Mouse (Mus musculus) CH12.LX (cell line): ENCODE measurements around the gene Naxe. TPM values are rescaled to one million over a fixed set of nuclear protein-coding genes. Genes with fewer than 3 reads are reported as not detected.

ENCODE experiments used
- DNase-seq: peaks from one replicate; pipeline ENCODE4 v3.0.0-alpha.2; 2013; ENCODE audit errors: extremely low read depth
- H3K27ac ChIP-seq: 2 replicates; pipeline ENCODE4 v1.5.1; 2012; ENCODE audit warnings: low read depth, mild to moderate bottlenecking, control low read depth, moderate library complexity; ENCODE audit not compliant: insufficient read depth
- H3K27me3 ChIP-seq: replicated peaks from 2 replicates; pipeline ENCODE3; 2012; ENCODE audit warnings: inconsistent platforms
- H3K36me3 ChIP-seq, 2 experiments: replicated peaks in 1 of 2; 2 replicates each; pipeline versions ENCODE3 to v1.6.1; 2012; ENCODE audit warnings: inconsistent platforms in 1 of 2, low read length in 1 of 2, mild to moderate bottlenecking in 1 of 2, mixed read lengths in 1 of 2, moderate library complexity in 1 of 2; ENCODE audit not compliant: control insufficient read depth in 1 of 2, insufficient read depth in 1 of 2
- H3K4me1 ChIP-seq, 2 experiments: 2 replicates each; pipeline ENCODE4 v1.6.1; 2012; ENCODE audit warnings: inconsistent platforms in 1 of 2, moderate library complexity in 1 of 2; ENCODE audit not compliant: insufficient read depth in 2 of 2, control insufficient read depth in 1 of 2
- H3K4me2 ChIP-seq: 2 replicates; pipeline ENCODE4 v1.6.1; 2012; ENCODE audit warnings: low read depth, mild to moderate bottlenecking, control low read depth; ENCODE audit not compliant: poor library complexity, insufficient read depth, severe bottlenecking
- H3K4me3 ChIP-seq, 3 experiments: fragments of 150-350 bp in 1 of 3; sonication (generic) in 1 of 3; replicated peaks in 1 of 3; 2 replicates each; pipeline versions ENCODE3 to v1.5.1; 2011 to 2012; ENCODE audit warnings: low read depth in 2 of 3, low read length in 2 of 3, mild to moderate bottlenecking in 2 of 3, moderate library complexity in 2 of 3, control low read depth in 1 of 3, improper control_type of control experiment in 1 of 3, inconsistent platforms in 1 of 3, mixed read lengths in 1 of 3; ENCODE audit not compliant: poor library complexity in 1 of 3
- H3K79me2 ChIP-seq: replicated peaks from 2 replicates; pipeline ENCODE4 v1.6.1; 2012; ENCODE audit warnings: mild to moderate bottlenecking, moderate library complexity; ENCODE audit not compliant: control insufficient read depth, poor library complexity, insufficient read depth, severe bottlenecking; ENCODE audit errors: extremely low read depth
- H3K9ac ChIP-seq: 2 replicates; pipeline ENCODE4 v1.6.1; 2012; ENCODE audit warnings: low read depth, mild to moderate bottlenecking, control low read depth, moderate library complexity; ENCODE audit not compliant: insufficient read depth
- H3K9me3 ChIP-seq: replicated peaks from 2 replicates; pipeline ENCODE3; 2012; ENCODE audit warnings: low read length, inconsistent platforms, mixed read lengths
- BHLHE40 ChIP-seq: IDR thresholded peaks from 2 replicates; pipeline ENCODE4 v1.6.1; 2011; ENCODE audit warnings: mild to moderate bottlenecking, low read depth, low read length, improper control_type of control experiment
- CHD1 ChIP-seq: IDR thresholded peaks from 2 replicates; pipeline ENCODE4 v1.6.1; 2012; ENCODE audit warnings: low read depth, low read length, improper control_type of control experiment, inconsistent platforms
- CHD2 ChIP-seq: IDR thresholded peaks from 2 replicates; pipeline ENCODE4 v1.6.1; 2011; ENCODE audit warnings: low read length, improper control_type of control experiment
- CTCF ChIP-seq, 2 experiments: IDR thresholded peaks in 1 of 2; conservative IDR thresholded peaks in 1 of 2; 2 replicates each; pipeline ENCODE4 v1.5.1; 2011 to 2012; ENCODE audit warnings: low read depth in 2 of 2, low read length in 2 of 2, improper control_type of control experiment in 1 of 2, inconsistent platforms in 1 of 2, mild to moderate bottlenecking in 1 of 2, moderate library complexity in 1 of 2
- ELF1 ChIP-seq: IDR thresholded peaks from 2 replicates; pipeline ENCODE4 v1.6.1; 2014; ENCODE audit warnings: low read depth, mild to moderate bottlenecking, inconsistent platforms, low read length, improper control_type of control experiment
- EP300 ChIP-seq: IDR thresholded peaks from 2 replicates; pipeline ENCODE4 v1.6.1; 2011; ENCODE audit warnings: low read length, improper control_type of control experiment
- ETS1 ChIP-seq: conservative IDR thresholded peaks from 2 replicates; pipeline ENCODE4 v1.6.1; 2012; ENCODE audit warnings: low read depth, mild to moderate bottlenecking, inconsistent platforms, low read length, improper control_type of control experiment, moderate library complexity
- GABPA ChIP-seq: IDR thresholded peaks from 2 replicates; pipeline ENCODE4 v1.6.1; 2012; ENCODE audit warnings: low read depth, low read length, improper control_type of control experiment, inconsistent platforms; ENCODE audit not compliant: insufficient replicate concordance
- HCFC1 ChIP-seq: IDR thresholded peaks from 2 replicates; pipeline ENCODE4 v1.6.1; 2012; ENCODE audit warnings: low read depth, mild to moderate bottlenecking, inconsistent platforms, low read length, improper control_type of control experiment
- IRF4 ChIP-seq: IDR thresholded peaks from 2 replicates; pipeline ENCODE4 v1.6.1; 2014; ENCODE audit warnings: low read depth, mild to moderate bottlenecking, inconsistent platforms, low read length, improper control_type of control experiment
- JUN ChIP-seq: IDR thresholded peaks from 2 replicates; pipeline ENCODE4 v1.6.1; 2011; ENCODE audit warnings: low read depth, mild to moderate bottlenecking, low read length, improper control_type of control experiment, moderate library complexity; ENCODE audit not compliant: insufficient read depth
- MAX ChIP-seq: IDR thresholded peaks from 2 replicates; pipeline ENCODE4 v1.6.1; 2011; ENCODE audit warnings: low read length, improper control_type of control experiment
- MAZ ChIP-seq: IDR thresholded peaks from 2 replicates; pipeline ENCODE4 v1.6.1; 2012; ENCODE audit warnings: low read depth, mild to moderate bottlenecking, inconsistent platforms, low read length, improper control_type of control experiment, moderate library complexity
- MEF2A ChIP-seq: IDR thresholded peaks from 2 replicates; pipeline ENCODE4 v1.6.1; 2014; ENCODE audit warnings: low read depth, mild to moderate bottlenecking, inconsistent platforms, low read length, improper control_type of control experiment, borderline replicate concordance
- NELFE ChIP-seq: IDR thresholded peaks from 2 replicates; pipeline ENCODE4 v1.6.1; 2011; ENCODE audit warnings: low read depth, low read length, improper control_type of control experiment
- NRF1 ChIP-seq: IDR thresholded peaks from 2 replicates; pipeline ENCODE4 v1.6.1; 2014; ENCODE audit warnings: low read depth, mild to moderate bottlenecking, inconsistent platforms, low read length, improper control_type of control experiment, moderate library complexity
- PAX5 ChIP-seq: IDR thresholded peaks from 2 replicates; pipeline ENCODE4 v1.6.1; 2012; ENCODE audit warnings: low read length, inconsistent platforms, mixed read lengths
- POLR2AphosphoS2 ChIP-seq: IDR thresholded peaks from 2 replicates; pipeline ENCODE4 v1.6.1; 2011; ENCODE audit warnings: low read depth, low read length, improper control_type of control experiment
- RAD21 ChIP-seq: IDR thresholded peaks from 2 replicates; pipeline ENCODE4 v1.6.1; 2011; ENCODE audit warnings: low read depth, mild to moderate bottlenecking, low read length, improper control_type of control experiment, moderate library complexity
- RCOR1 ChIP-seq: conservative IDR thresholded peaks from 2 replicates; pipeline ENCODE4 v1.6.1; 2012; ENCODE audit warnings: low read depth, mild to moderate bottlenecking, inconsistent platforms, low read length, improper control_type of control experiment
- SMC3 ChIP-seq: IDR thresholded peaks from 2 replicates; pipeline ENCODE4 v1.6.1; 2011; ENCODE audit warnings: low read depth, low read length, improper control_type of control experiment
- TBP ChIP-seq: conservative IDR thresholded peaks from 2 replicates; pipeline ENCODE4 v1.6.1; 2011; ENCODE audit warnings: low read depth, low read length, improper control_type of control experiment
- TCF12 ChIP-seq: IDR thresholded peaks from 2 replicates; pipeline ENCODE4 v1.6.1; 2014; ENCODE audit warnings: low read depth, mild to moderate bottlenecking, inconsistent platforms, low read length, improper control_type of control experiment
- USF1 ChIP-seq: IDR thresholded peaks from 2 replicates; pipeline ENCODE4 v1.6.1; 2014; ENCODE audit warnings: low read depth, mild to moderate bottlenecking, inconsistent platforms, low read length, improper control_type of control experiment
- USF2 ChIP-seq: conservative IDR thresholded peaks from 2 replicates; pipeline ENCODE4 v1.6.1; 2011; ENCODE audit warnings: low read depth, low read length, improper control_type of control experiment
- ZC3H11A ChIP-seq: IDR thresholded peaks from 2 replicates; pipeline ENCODE4 v1.6.1; 2012; ENCODE audit warnings: low read depth, mild to moderate bottlenecking, inconsistent platforms, low read length, improper control_type of control experiment
- ZMIZ1 ChIP-seq: IDR thresholded peaks from 2 replicates; pipeline ENCODE4 v1.6.1; 2012; ENCODE audit warnings: low read depth, mild to moderate bottlenecking, inconsistent platforms, low read length, improper control_type of control experiment
- dilution Hi-C: fragments of 300-500 bp; cut with MboI; formaldehyde crosslinking; loops from 2 replicates; pipeline ENCODE4 v1.14.3; 2020; ENCODE audit warnings: low sequenced_read_pairs; ENCODE audit not compliant: extremely low pct_unique_long_range_greater_than_20kb, extremely low pct_ligation_motif_present
- in situ Hi-C: fragments of 300-500 bp; cut with MboI; formaldehyde crosslinking; loops from 3 replicates; pipeline ENCODE4 v1.14.3; 2019; ENCODE audit warnings: low sequenced_read_pairs, low pct_ligation_motif_present, low pct_unique_long_range_greater_than_20kb, mixed read lengths
- polyA plus RNA-seq: library from polyadenylated mRNA; unstranded; fragments of >175 nt; gene quantifications from 2 replicates; pipeline ENCODE4 v1.2.1, GENCODE M21; 2012; ENCODE audit warnings: low read depth; ENCODE audit not compliant: insufficient read length
- total RNA-seq, 2 experiments: library from RNA; depleted of rRNA; stranded (reverse); fragments of 300-350 nt in 1 of 2; fragments of >200 nt in 1 of 2; gene quantifications; 2 replicates each; pipeline ENCODE4 v1.2.3; 2012 to 2014

The Naxe gene
- total and polyA plus RNA-seq, 3 experiments: 65.6 to 124 (median 91.3) TPM

GRCm38 (mm10) chr3:88074766-88075165 is 16.5 kb upstream of the Naxe start:
- dilution Hi-C loops: no loop called here

GRCm38 (mm10) chr3:88074351-88074750 is 16.1 kb upstream of the Naxe start:
- dilution Hi-C loops (no loop called here), in situ Hi-C loops (no loop called here)
- no peaks in the 10 kb centered on the region for H3K4me1 ChIP-seq
- no peak overlapping the region for H3K27ac ChIP-seq
- H3K9me3 ChIP-seq: no peaks in the 10 kb centered on the region
- TF ChIP-seq USF1 (no peak), CTCF (conservative IDR thresholded peaks at IDR 0.05 in 1 of 2, IDR thresholded peaks at IDR 0.05 in 1 of 2; ENCODE audit: low read depth in 2 of 2, low read length in 2 of 2) (no peak), CHD2 (no peak), RAD21 (no peak), MAX (no peak), POLR2AphosphoS2 (no peak), TBP (no peak), BHLHE40 (no peak), EP300 (no peak), ELF1 (no peak), CHD1 (no peak), MAZ (no peak), ZC3H11A (no peak), USF2 (no peak), SMC3 (no peak), HCFC1 (no peak), ETS1 (no peak), PAX5 (no peak)
- H3K36me3 ChIP-seq: no peaks in the 10 kb centered on the region
- no peak overlapping the region for H3K9ac ChIP-seq
- DNase-seq: no peak
- H3K4me3 ChIP-seq: no peak overlapping the region
- no peaks in the 10 kb centered on the region for H3K79me2 ChIP-seq
- peaks cover 76% of the 10 kb centered on the region for H3K27me3 ChIP-seq
- H3K4me2 ChIP-seq: no peak overlapping the region

More at GRCm38 (mm10) chr3:88074766-88075165, 16.5 kb upstream of the Naxe start:
- H3K4me2 ChIP-seq: no peak overlapping the region
- H3K9ac ChIP-seq: no peak overlapping the region
- no peak overlapping the region for H3K27ac ChIP-seq
- H3K4me1 ChIP-seq: no peaks in the 10 kb centered on the region
- no peak for DNase-seq
- no peaks in the 10 kb centered on the region for H3K9me3 ChIP-seq
- TF ChIP-seq USF2: no peak
- TF ChIP-seq RCOR1: no peak
- TF ChIP-seq NRF1: no peak
- TF ChIP-seq GABPA: no peak
- no peak for TF ChIP-seq TCF12
- no peak for TF ChIP-seq PAX5
- no peak for TF ChIP-seq MEF2A
- no peak for TF ChIP-seq MAX
- TF ChIP-seq JUN: no peak
- TF ChIP-seq IRF4: no peak
- TF ChIP-seq ZMIZ1: no peak
- no peak for TF ChIP-seq NELFE
- no peak for TF ChIP-seq RAD21
- TF ChIP-seq SMC3: no peak
- no peak for TF ChIP-seq CHD2
- TF ChIP-seq HCFC1: no peak
- TF ChIP-seq, all 38 proteins: peak for 0
- Histone ChIP-seq H3K4me3 (no peak overlapping the region), H3K27me3 (peaks cover 72% of the 10 kb centered on the region), H3K79me2 (no peaks in the 10 kb centered on the region), H3K36me3 (no peaks in the 10 kb centered on the region)
- in situ Hi-C loops: no loop called here
